Mouse (Mus musculus) frontal cortex, postnatal 14 days (tissue): Measurements from ENCODE around the gene Gdf10.

Source experiments
- DNase-seq, 2 experiments: peaks; one replicate each; pipeline ENCODE4 v3.0.0; 2022; ENCODE audit warnings: low spot score in 2 of 2

Gene Gdf10

GRCm38 (mm10) chr14:33933778-33934317, 10.5 kb downstream of the Gdf10 start:
- DNase-seq, result peak in 1 of 2 experiments; percentile 56

- DNase-seq, result peak; percentile 45 to 67
Measured at GRCm38 (mm10) chr14:33939117-33939516, 15.7 kb downstream of the Gdf10 start.

DNA sequence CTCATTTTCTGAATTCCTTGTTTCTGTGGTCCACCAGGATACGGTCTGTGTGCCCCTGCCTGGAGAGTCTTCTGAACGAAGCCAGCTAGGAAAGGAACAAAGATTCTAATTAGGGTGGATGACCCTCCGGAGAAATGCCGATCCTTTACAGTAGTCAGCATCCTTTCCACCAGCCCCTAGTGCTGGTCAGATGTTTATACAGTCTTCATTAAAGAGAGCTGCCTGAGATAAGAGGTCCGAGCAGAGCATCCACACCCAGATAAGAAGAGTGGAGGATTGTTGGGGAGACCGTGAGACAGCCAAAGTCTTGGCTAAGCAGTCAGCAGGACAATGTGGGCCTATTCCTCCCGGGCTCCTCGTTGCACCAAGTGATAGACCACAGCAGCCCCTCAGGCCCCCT, 17.4 kb downstream of the Gdf10 start, which contains the start of gene Gdf2:
Gdf2 (plus strand) TSS at position 301 of the 400 bp plus-strand sequence.
- DNase-seq, result no peak

DNA sequence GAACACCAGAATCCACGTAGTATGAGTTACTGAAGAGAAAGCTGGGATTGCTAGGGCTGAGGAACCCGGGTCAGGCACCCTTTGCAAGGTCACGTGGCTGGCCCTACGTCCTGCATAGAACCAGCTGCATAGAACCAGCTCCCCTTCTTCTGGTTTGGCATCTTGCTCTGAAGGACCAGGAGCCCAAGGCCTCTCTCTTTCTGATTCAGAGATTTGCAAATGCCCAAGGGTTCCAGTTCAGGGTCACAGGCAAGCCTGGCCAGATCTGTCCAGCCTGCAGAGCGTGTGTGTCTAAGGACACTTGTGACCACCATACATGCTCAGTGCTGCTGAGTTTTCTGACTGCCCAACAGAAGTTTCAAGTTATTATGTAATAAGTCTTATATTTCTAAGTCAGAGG, 18.8 kb downstream of the Gdf10 start:
- DNase-seq, result no peak

DNA sequence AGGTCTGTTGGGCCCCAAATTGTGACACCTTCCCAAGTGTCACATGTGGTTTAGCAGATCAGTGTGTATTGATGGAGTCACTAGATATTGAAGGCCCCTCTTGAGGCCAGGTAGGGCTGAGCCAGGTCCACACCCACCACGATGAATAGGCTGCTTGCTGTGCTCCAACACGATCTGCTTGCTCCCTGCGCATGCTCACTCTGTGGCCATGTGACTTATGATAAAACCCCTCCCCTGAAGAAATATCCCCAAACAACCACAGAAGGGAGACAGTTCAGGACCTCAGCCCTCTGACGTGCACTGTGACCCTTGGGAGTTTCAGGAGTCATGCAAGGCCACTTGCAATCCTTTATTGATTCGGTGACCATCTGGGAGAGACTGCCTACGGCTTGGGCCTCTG, 22.7 kb downstream of the Gdf10 start:
- no peak for DNase-seq

GRCm38 (mm10) chr14:33952233-33952981, 29.0 kb downstream of the Gdf10 start:
- DNase-seq, result no peak

DNA sequence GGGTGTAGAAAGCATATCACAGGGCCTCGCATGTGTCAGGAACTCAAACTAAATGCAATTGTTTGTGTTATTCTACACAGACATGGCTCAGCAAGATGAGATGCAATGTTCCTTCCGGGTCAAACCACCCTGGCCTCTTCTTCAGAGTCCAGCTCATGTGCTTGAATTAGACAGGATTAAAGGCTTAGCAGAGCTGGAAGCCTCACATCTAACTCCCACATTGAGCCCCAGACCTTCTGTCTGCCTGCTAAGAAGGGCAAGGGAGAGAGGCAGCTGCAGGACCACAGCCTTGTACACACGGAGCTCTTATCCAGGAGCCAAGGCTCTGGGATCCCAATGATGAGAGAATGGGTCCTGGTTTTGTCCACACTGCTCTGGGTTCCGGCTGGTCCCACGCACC, 30.4 kb downstream of the Gdf10 start, which contains the start of gene Rbp3:
Rbp3 (plus strand) TSS at position 243 of the 400 bp plus-strand sequence.
- no peak for DNase-seq

GRCm38 (mm10) chr14:33956055-33956454, 32.7 kb downstream of the Gdf10 start:
- DNase-seq, result no peak

DNA sequence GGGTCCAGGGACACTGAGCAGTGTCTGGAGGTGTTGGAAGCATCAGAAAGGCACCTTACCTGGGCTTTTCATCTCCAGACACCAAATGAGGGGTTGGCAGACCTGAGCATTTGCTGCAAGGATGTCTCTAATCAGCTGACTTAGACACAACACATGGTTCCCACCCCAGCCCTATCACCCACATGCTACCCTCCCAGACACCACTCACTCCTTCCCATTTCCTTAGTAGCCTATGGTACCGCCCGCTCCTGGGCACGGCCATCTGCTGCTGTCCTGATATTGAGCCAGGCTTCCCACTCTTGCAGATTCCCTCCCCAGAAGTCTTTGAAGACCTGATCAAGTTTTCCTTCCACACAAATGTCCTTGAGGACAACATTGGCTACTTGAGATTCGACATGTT, 34.8 kb downstream of the Gdf10 start:
- DNase-seq, result no peak

GRCm38 (mm10) chr14:33958841-33959240, 35.5 kb downstream of the Gdf10 start:
- DNase-seq, result no peak

DNA sequence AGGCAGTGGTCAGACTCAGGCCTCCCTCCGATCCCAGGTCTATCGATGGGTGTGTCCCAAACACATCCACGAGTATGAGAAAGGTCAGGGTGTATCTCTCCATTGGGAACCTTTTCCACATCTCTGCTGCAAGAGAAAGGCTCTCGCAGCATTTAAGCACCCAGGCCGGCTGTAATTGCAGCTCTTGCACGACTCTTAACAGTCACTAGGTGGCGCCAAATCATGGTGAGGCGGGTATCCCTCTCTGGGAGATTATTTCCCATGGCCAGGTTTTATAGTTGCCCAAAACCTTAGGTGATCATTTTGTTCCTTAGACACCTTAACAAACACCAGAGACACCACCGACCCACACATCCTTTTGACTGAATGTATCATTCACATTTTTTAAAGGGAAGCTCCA, 36.0 kb downstream of the Gdf10 start:
- DNase-seq, result peak in 1 of 2 experiments; percentile 59

GRCm38 (mm10) chr14:33965675-33966074, 42.3 kb downstream of the Gdf10 start:
- no peak for DNase-seq

- no peak for DNase-seq
Measured at GRCm38 (mm10) chr14:33972679-33973078, 49.3 kb downstream of the Gdf10 start.

DNA sequence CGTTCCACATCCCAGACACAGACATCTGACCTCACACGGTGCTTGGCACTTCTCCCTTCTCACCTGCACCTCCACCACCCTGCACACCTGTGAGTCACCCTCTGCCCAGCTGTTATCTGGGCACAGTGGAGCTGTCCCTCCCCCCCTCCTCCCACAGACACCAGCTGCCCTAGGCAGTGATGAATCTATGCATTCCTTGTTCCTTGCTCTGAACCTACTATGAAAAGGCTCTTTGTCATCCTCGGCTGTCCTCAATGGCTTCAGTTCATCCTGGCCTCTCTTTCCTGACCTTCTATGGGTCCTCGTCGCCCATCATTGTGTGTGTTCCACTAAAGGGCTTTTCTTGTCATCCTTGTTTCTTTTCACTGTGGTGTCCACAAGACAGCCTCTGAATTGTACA, 51.4 kb downstream of the Gdf10 start:
- no peak for DNase-seq

DNA sequence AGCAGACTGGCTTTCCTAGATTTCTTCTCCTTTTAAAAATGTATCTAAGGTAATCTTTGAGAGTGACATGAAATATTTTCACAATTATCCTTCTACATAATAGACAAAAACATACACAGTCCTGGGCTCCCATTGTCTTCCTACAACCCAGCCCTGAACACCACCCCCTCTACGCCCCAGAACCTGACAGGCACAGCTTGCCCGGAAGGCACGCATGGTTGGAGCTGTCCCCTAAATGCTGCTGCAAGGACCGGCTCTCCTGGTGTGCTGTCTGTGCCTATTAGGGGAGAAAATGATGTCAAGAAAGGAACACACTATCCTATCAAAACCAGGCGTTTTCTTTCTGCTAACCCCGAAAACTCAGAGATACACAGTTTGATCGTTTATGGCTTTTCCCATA, 54.4 kb downstream of the Gdf10 start:
- no peak for DNase-seq

- DNase-seq, result peak in 1 of 2 experiments; percentile 19
Measured at GRCm38 (mm10) chr14:33978604-33979059, 55.2 kb downstream of the Gdf10 start, which contains the start of gene Zfp488. TSS of gene Zfp488 (minus strand) at chr14:33978764.
